Mouse (Mus musculus) frontal cortex, postnatal 36 days (tissue): ENCODE results near the gene Cck.

ENCODE experiments used
- DNase-seq, 2 experiments: peaks; one replicate each; pipeline ENCODE4 v3.0.0; 2022; ENCODE audit warnings: low spot score in 2 of 2

The Cck gene

GRCm38 (mm10) chr9:121460527-121460926 is 35.0 kb downstream of the Cck start:
- DNase-seq = no peak

DNA sequence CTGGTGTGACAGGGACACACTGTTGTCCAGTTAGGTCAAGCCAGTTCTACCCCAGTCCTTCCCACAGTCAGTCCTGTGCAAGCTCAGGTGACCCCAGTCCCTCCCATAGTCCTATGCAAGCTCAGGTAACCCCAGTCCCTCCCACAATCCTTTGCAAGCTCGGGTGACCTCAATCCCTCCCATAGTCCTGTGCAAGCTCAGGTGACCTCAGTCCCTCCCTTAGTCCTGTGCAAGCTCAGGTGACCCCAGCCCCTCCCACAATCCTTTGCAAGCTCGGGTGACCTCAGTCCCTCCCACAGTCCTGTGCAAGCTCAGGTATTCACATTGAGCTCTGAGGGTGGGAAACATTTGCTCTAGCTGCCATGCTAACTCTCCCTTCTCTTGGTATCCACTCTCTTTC is 35.5 kb downstream of the Cck start:
- DNase-seq = no peak

DNA sequence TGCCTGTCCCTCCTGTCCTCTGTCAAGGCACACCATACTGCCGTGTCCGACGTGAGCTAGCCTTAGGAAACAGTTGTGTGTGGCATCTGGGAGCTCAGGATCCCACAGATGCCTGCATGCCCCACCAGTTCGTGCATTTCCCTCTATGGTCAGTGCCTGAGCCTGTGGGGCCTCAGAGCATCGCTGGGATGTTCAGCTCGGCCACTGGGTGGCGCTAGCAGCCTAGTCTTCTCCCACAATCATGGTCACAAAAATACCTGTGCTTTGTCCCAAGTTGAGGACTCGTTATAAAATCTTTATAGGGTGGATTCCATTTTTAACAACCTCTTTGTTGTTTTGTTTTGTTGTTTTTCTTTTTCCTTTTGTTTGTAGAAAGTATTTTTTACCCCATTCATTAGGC is 37.0 kb downstream of the Cck start:
- DNase-seq = peak in 1 of 2 experiments; percentile 51

DNA sequence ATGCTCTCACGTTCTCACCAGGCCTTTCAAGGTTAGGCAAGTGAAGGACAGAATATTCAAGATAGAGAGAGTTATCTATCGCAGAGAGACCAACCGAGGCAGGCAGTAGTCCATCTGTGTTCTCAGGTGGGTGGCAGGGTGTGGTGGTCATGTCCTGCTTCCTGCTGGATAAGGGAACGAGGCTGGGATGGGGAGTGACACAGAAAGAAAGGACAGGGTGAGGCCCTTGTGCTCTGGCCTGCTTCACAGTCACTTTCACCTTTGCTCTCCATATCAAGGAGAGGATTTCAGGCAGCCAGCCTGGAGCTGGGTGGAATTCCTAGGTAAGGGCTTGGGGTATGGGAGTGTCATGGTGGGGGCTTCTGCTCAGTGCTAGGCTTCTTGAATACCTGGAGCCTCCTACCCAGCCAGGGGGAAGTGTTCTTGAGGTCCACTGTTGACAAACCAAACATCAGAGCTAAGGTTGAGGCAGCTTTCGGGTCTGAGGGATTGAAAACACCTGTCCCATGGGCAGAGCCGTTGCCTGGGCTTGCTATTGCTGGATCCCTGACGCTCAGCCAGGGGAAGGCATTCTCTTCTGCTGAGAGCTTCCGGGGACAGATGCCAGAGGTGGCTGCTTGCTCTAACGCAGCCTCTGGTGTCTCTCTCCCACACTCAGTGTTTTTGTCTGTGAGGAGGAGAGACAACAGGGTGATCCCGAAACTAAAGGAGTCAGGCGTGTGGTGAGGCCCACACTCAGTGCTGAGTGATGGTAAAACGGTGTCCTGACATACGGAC is 38.6 kb downstream of the Cck start:
- no peak for DNase-seq

DNA sequence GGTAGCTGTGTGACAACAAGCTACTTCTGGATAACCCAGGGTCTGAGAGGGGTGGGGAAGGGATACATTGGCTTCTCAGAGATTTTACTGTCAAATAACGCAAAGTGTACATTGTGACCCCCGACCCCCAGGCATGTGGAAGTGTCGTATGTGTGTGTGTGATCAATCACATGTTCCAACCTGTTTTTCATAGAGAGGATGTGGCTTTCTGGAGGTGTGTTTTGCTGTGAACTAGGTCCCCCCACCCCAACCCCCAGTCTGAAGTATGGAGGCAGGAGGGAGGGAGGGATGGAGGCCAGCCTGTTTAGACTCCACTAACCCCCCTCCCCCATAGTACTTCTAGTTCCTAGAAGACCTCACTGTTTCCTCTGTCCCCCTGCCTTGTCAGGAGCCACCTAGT is 40.6 kb downstream of the Cck start:
- no peak for DNase-seq

DNA sequence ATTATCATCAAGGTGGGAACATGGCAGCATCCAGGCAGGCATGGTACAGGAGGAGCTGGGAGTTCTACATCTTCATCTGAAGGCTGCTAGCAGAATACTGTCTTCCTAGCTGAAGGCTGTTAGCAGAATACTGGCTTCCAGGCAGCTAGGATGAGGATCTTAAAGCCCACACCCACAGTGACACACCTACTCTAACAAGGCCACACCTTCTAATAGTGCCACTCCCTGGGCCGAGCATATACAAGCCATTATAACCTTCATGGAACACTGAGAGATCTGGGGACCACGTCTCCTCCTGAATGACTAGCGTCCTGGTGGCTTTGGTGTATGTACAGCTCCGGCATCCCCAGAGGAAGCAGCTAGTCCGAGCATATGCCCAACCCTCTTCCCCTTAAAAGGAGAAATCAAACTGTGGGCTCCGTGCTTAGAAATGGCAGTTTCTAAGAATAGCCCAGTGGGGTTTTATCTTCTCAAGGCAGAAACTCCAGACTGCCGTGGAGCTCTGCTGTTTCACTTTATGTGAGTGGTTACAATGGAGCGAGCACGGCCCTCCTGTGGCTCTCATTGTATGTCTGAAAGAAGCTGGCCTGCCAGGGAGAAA is 43.1 kb downstream of the Cck start:
- DNase-seq = peak; percentile 34 to 68

GRCm38 (mm10) chr9:121446431-121446831 is 49.1 kb downstream of the Cck start:
- DNase-seq = peak; percentile 40 to 57

GRCm38 (mm10) chr9:121445364-121445763 is 50.1 kb downstream of the Cck start:
- DNase-seq = peak in 1 of 2 experiments; percentile 45

GRCm38 (mm10) chr9:121444367-121444707 is 51.2 kb downstream of the Cck start:
- DNase-seq = no peak

- no peak for DNase-seq
These were observed 51.7 kb downstream of the Cck start for GRCm38 (mm10) chr9:121443696-121444366.

GRCm38 (mm10) chr9:121442145-121442544 is 53.3 kb downstream of the Cck start:
- no peak for DNase-seq
